Comparison of ENCODE assay signal across 22 mouse cellular contexts in the genomic region with DNA sequence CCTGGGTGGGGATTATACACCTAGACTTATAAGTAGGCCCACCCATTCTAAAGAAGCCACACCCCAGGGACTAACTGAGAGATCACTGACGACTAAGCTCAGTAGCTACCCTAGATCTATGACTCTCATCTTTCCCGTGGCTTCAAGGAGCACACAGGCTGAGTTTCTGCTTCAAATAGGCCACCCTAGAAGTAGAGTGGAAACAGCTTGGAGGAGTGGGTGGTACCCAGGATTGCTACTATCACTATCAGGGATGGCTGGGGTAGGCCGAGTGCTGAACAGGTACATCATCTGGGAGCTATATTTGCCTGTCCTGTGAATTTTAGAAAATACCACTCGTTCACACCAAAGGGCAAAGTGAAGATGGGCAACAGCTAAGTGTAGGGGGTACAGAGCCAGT. TPM values are rescaled to one million over a fixed set of nuclear protein-coding genes. Genes with fewer than 3 reads are reported as not detected.
DNase-seq lines count a peak whose midpoint lies in the region; ATAC-seq and TF ChIP-seq lines count a peak whose summit lies in the region.
"Had no signal": no experiment of that assay in that cellular context is flagged by ENCODE, and none has a peak within 500 bp of the region (broad histone marks: within the 10 kb centered on the region; RNA-seq: fewer than 3 reads in every experiment).

No protein-coding gene starts in this region.

- no peaks in the 10 kb centered on the region for H3K27me3 ChIP-seq in embryonic facial prominence, embryonic 13.5 days
- H3K27me3 ChIP-seq in embryonic facial prominence, embryonic 10.5 days (replicated peaks; ENCODE audit: low read depth, poor library complexity, severe bottlenecking) = no peaks in the 10 kb centered on the region
- H3K27me3 ChIP-seq in hindbrain, embryonic 12.5 days = no peaks in the 10 kb centered on the region
- H3K27me3 ChIP-seq in hindbrain, embryonic 16.5 days (replicated peaks; ENCODE audit: control insufficient read depth, insufficient read depth, low read length) = no peaks in the 10 kb centered on the region
- no peaks in the 10 kb centered on the region for H3K27me3 ChIP-seq in intestine, postnatal 0 days (replicated peaks; ENCODE audit: control insufficient read depth, insufficient read depth, low read length)
- H3K27me3 ChIP-seq: hindbrain, embryonic 13.5 days had no signal

- TF ChIP-seq CTCF in intestine, postnatal 0 days (IDR thresholded peaks at IDR 0.05; ENCODE audit: low read depth) = no peak

- no peak overlapping the region for H3K27ac ChIP-seq in embryonic facial prominence, embryonic 13.5 days
- no peak overlapping the region for H3K27ac ChIP-seq in embryonic facial prominence, embryonic 10.5 days (replicated peaks)
- H3K27ac ChIP-seq in hindbrain, embryonic 12.5 days = no peak overlapping the region
- no peak overlapping the region for H3K27ac ChIP-seq in hindbrain, embryonic 16.5 days (ENCODE audit: low read depth, low read length)
- peak overlapping the region; percentile 35; the same call in 1 of the 2 replicates for H3K27ac ChIP-seq in intestine, postnatal 0 days (ENCODE audit: low read depth, low read length)
- H3K27ac ChIP-seq: heart, embryonic 10.5 days; hindbrain, embryonic 13.5 days had no signal

- peaks cover 28% of the 10 kb centered on the region for H3K36me3 ChIP-seq in embryonic facial prominence, embryonic 13.5 days
- H3K36me3 ChIP-seq in embryonic facial prominence, embryonic 10.5 days (replicated peaks) = peaks cover 86% of the 10 kb centered on the region
- H3K36me3 ChIP-seq in hindbrain, embryonic 12.5 days = peaks cover 37% of the 10 kb centered on the region
- 0 out of 2 replicates have a peak, but pooled peaks cover 2% of the 10 kb centered on the region for H3K36me3 ChIP-seq in hindbrain, embryonic 16.5 days (ENCODE audit: control insufficient read depth, insufficient read depth, low read length)
- peaks cover 37% of the 10 kb centered on the region for H3K36me3 ChIP-seq in intestine, postnatal 0 days (ENCODE audit: control insufficient read depth, insufficient read depth)
- H3K36me3 ChIP-seq: G1E had no signal

- peaks cover 58% of the 10 kb centered on the region for H3K4me1 ChIP-seq in embryonic facial prominence, embryonic 13.5 days
- peaks cover 69% of the 10 kb centered on the region for H3K4me1 ChIP-seq in embryonic facial prominence, embryonic 10.5 days
- H3K4me1 ChIP-seq in hindbrain, embryonic 12.5 days = peaks cover 56% of the 10 kb centered on the region
- H3K4me1 ChIP-seq in hindbrain, embryonic 16.5 days (ENCODE audit: control insufficient read depth, insufficient read depth, low read depth, low read length) = peaks cover 50% of the 10 kb centered on the region
- H3K4me1 ChIP-seq in intestine, postnatal 0 days (replicated peaks; ENCODE audit: control insufficient read depth, insufficient read depth, low read length) = peaks cover 6% of the 10 kb centered on the region; the same call in 1 of the 2 replicates

- DNase-seq in embryonic facial prominence, embryonic 10.5 days (ENCODE audit: low spot score) = no peak
- DNase-seq in brain, adult 2 months (ENCODE audit: low read depth, low spot score) = peak; percentile 45
- DNase-seq in adrenal gland, postnatal 25 days = no peak
- DNase-seq: adrenal gland, adult 8-10 months; B cell, adult 2 months; cerebellum, adult 11-12 months; cerebellum, adult 9-10 months; cerebellum, postnatal 25 days; gastrocnemius, postnatal 36 days; heart, adult 11 months; heart, postnatal 10 days; heart, postnatal 4 days had no signal

- ATAC-seq in embryonic facial prominence, embryonic 13.5 days (ENCODE audit: insufficient number of reproducible peaks, insufficient read depth, low FRiP score, low TSS enrichment, low read depth) = no peak
- ATAC-seq in hindbrain, embryonic 12.5 days (ENCODE audit: low FRiP score) = no peak
- no peak for ATAC-seq in hindbrain, embryonic 16.5 days
- no peak for ATAC-seq in intestine, postnatal 0 days
- ATAC-seq: CD4-positive, CD25-positive, alpha-beta regulatory T cell, adult 4 months; forebrain, embryonic 16.5 days had no signal

- WGBS in embryonic facial prominence, embryonic 13.5 days = 64% methylated on average over 4 of the region's 4 CpGs
- 85% methylated on average over 4 of the region's 4 CpGs for WGBS in embryonic facial prominence, embryonic 10.5 days
- 84% methylated on average over 4 of the region's 4 CpGs for WGBS in hindbrain, embryonic 12.5 days
- 79% methylated on average over 4 of the region's 4 CpGs for WGBS in hindbrain, embryonic 16.5 days
- WGBS in intestine, postnatal 0 days = 54% methylated on average over 4 of the region's 4 CpGs

- H3K9me3 ChIP-seq in embryonic facial prominence, embryonic 13.5 days = no peaks in the 10 kb centered on the region
- no peaks in the 10 kb centered on the region for H3K9me3 ChIP-seq in embryonic facial prominence, embryonic 10.5 days
- no peaks in the 10 kb centered on the region for H3K9me3 ChIP-seq in hindbrain, embryonic 12.5 days (replicated peaks)
- no peaks in the 10 kb centered on the region for H3K9me3 ChIP-seq in hindbrain, embryonic 16.5 days (ENCODE audit: control insufficient read depth, low read length)
- no peaks in the 10 kb centered on the region for H3K9me3 ChIP-seq in intestine, postnatal 0 days (ENCODE audit: control insufficient read depth)
- H3K9me3 ChIP-seq: G1E; heart, embryonic 10.5 days; hindbrain, embryonic 13.5 days had no signal

- no peak overlapping the region for H3K4me3 ChIP-seq in embryonic facial prominence, embryonic 13.5 days
- H3K4me3 ChIP-seq in embryonic facial prominence, embryonic 10.5 days = no peak overlapping the region
- no peak overlapping the region for H3K4me3 ChIP-seq in hindbrain, embryonic 12.5 days
- no peak overlapping the region for H3K4me3 ChIP-seq in hindbrain, embryonic 16.5 days (ENCODE audit: low read length)
- no peak overlapping the region for H3K4me3 ChIP-seq in intestine, postnatal 0 days (ENCODE audit: low read depth, low read length)
- H3K4me3 ChIP-seq: heart, embryonic 10.5 days; hindbrain, embryonic 13.5 days had no signal

- 0 out of 2 replicates have a peak overlapping the region, but pooled peaks have one; percentile 2 for H3K9ac ChIP-seq in embryonic facial prominence, embryonic 13.5 days
- 0 out of 2 replicates have a peak overlapping the region, but pooled peaks have one; percentile 23 for H3K9ac ChIP-seq in hindbrain, embryonic 12.5 days
- H3K9ac ChIP-seq in hindbrain, embryonic 16.5 days (ENCODE audit: low read depth, low read length) = no peak overlapping the region
- H3K9ac ChIP-seq in intestine, postnatal 0 days (ENCODE audit: low read depth, low read length) = no peak overlapping the region

- H3K4me2 ChIP-seq in embryonic facial prominence, embryonic 13.5 days = no peak overlapping the region
- H3K4me2 ChIP-seq in hindbrain, embryonic 12.5 days (replicated peaks) = no peak overlapping the region
- H3K4me2 ChIP-seq in hindbrain, embryonic 16.5 days (ENCODE audit: low read length) = no peak overlapping the region
- H3K4me2 ChIP-seq in intestine, postnatal 0 days (replicated peaks; ENCODE audit: low read depth) = no peak overlapping the region; the same call in 1 of the 2 replicates

RNA-seq across cellular contexts. Expression of gene Igsf9, which starts 6.3 kb away (rescaled TPM):
- polyA plus RNA-seq in embryonic facial prominence, embryonic 13.5 days (2015; fragmentation: Nextera tagmentation; extraction: Ambion mirVana) = 75.6 and 83.2 TPM in 2 replicates
- 92.8 and 95.9 TPM in 2 replicates for polyA plus RNA-seq in embryonic facial prominence, embryonic 10.5 days (2016; fragmentation: Nextera tagmentation; extraction: Ambion mirVana)
- 69.9 and 82.2 TPM in 2 replicates for polyA plus RNA-seq in hindbrain, embryonic 12.5 days (2016; fragmentation: Nextera tagmentation; extraction: Ambion mirVana)
- 32.9 and 42.5 TPM in 2 replicates for polyA plus RNA-seq in hindbrain, embryonic 16.5 days (2015; fragmentation: Nextera tagmentation; extraction: Ambion mirVana)
- 73.4 and 93.7 TPM in 2 replicates for polyA plus RNA-seq in intestine, postnatal 0 days (2015; fragmentation: Nextera tagmentation; extraction: Ambion mirVana)
- 2.9 and 3.6 TPM in 2 replicates for total RNA-seq in adrenal gland, postnatal 25 days (2021)
- polyA plus RNA-seq: G1E had no signal

RNA-seq across cellular contexts. Expression of gene Tagln2, which starts 12.0 kb away (rescaled TPM):
- polyA plus RNA-seq in embryonic facial prominence, embryonic 13.5 days (2015; fragmentation: Nextera tagmentation; extraction: Ambion mirVana) = 133 and 135 TPM in 2 replicates
- polyA plus RNA-seq in embryonic facial prominence, embryonic 10.5 days (2016; fragmentation: Nextera tagmentation; extraction: Ambion mirVana) = 75.1 and 82.5 TPM in 2 replicates
- polyA plus RNA-seq in hindbrain, embryonic 12.5 days (2016; fragmentation: Nextera tagmentation; extraction: Ambion mirVana) = 53.2 and 64.5 TPM in 2 replicates
- polyA plus RNA-seq in hindbrain, embryonic 16.5 days (2015; fragmentation: Nextera tagmentation; extraction: Ambion mirVana) = 71.7 and 84.9 TPM in 2 replicates
- 339 and 374 TPM in 2 replicates for polyA plus RNA-seq in intestine, postnatal 0 days (2015; fragmentation: Nextera tagmentation; extraction: Ambion mirVana)
- total RNA-seq in adrenal gland, postnatal 25 days (2021) = 80.7 and 88.8 TPM in 2 replicates

RNA-seq across cellular contexts. Expression of gene Slamf9, which starts 12.7 kb away (rescaled TPM):
- polyA plus RNA-seq in embryonic facial prominence, embryonic 13.5 days (2015; fragmentation: Nextera tagmentation; extraction: Ambion mirVana) = 0.47 TPM in 1 of 2 replicates, not detected in the other
- not detected in 2 replicates for polyA plus RNA-seq in embryonic facial prominence, embryonic 10.5 days (2016; fragmentation: Nextera tagmentation; extraction: Ambion mirVana)
- 0.27 and 0.40 TPM in 2 replicates for polyA plus RNA-seq in hindbrain, embryonic 12.5 days (2016; fragmentation: Nextera tagmentation; extraction: Ambion mirVana)
- 0.11 and 0.23 TPM in 2 replicates for polyA plus RNA-seq in hindbrain, embryonic 16.5 days (2015; fragmentation: Nextera tagmentation; extraction: Ambion mirVana)
- 1.8 and 2.1 TPM in 2 replicates for polyA plus RNA-seq in intestine, postnatal 0 days (2015; fragmentation: Nextera tagmentation; extraction: Ambion mirVana)
- total RNA-seq in adrenal gland, postnatal 25 days (2021) = 1.9 and 3.4 TPM in 2 replicates
- total RNA-seq: G1E; gastrocnemius, adult 8-10 months had no signal
- polyA plus RNA-seq: CD4-positive, CD25-positive, alpha-beta regulatory T cell, adult 4 months; forebrain, embryonic 16.5 days; G1E; hindbrain, embryonic 13.5 days had no signal

RNA-seq across cellular contexts. Expression of gene Cfap45, which starts 32.7 kb away (rescaled TPM):
- polyA plus RNA-seq in embryonic facial prominence, embryonic 13.5 days (2015; fragmentation: Nextera tagmentation; extraction: Ambion mirVana) = 2.0 and 2.3 TPM in 2 replicates
- polyA plus RNA-seq in embryonic facial prominence, embryonic 10.5 days (2016; fragmentation: Nextera tagmentation; extraction: Ambion mirVana) = 1.3 TPM in 2 replicates
- 3.3 and 4.4 TPM in 2 replicates for polyA plus RNA-seq in hindbrain, embryonic 12.5 days (2016; fragmentation: Nextera tagmentation; extraction: Ambion mirVana)
- polyA plus RNA-seq in hindbrain, embryonic 16.5 days (2015; fragmentation: Nextera tagmentation; extraction: Ambion mirVana) = 4.9 and 5.4 TPM in 2 replicates
- 0.77 and 1.3 TPM in 2 replicates for polyA plus RNA-seq in intestine, postnatal 0 days (2015; fragmentation: Nextera tagmentation; extraction: Ambion mirVana)
- 1.3 TPM in 1 of 2 replicates, not detected in the other for total RNA-seq in adrenal gland, postnatal 25 days (2021)
- total RNA-seq: gastrocnemius, adult 8-10 months had no signal
- polyA plus RNA-seq: G1E had no signal

Comparison
In these comparisons a context has a peak if more than half of its experiments do, and no peak if none do; other contexts are left out.
1. H3K9ac ChIP-seq: peak in embryonic facial prominence, embryonic 13.5 days (single experiment) and hindbrain, embryonic 12.5 days (single experiment); none in hindbrain, embryonic 16.5 days (single experiment) and intestine, postnatal 0 days (single experiment).